Mouse (Mus musculus): ENCODE measurements around the gene Cep57l1.
"Not testable (repeated sequence)": the region's sequence is repeated elsewhere in the genome, so short reads cannot be mapped to it uniquely, and the experiment has no call there.

The Cep57l1 gene

DNA sequence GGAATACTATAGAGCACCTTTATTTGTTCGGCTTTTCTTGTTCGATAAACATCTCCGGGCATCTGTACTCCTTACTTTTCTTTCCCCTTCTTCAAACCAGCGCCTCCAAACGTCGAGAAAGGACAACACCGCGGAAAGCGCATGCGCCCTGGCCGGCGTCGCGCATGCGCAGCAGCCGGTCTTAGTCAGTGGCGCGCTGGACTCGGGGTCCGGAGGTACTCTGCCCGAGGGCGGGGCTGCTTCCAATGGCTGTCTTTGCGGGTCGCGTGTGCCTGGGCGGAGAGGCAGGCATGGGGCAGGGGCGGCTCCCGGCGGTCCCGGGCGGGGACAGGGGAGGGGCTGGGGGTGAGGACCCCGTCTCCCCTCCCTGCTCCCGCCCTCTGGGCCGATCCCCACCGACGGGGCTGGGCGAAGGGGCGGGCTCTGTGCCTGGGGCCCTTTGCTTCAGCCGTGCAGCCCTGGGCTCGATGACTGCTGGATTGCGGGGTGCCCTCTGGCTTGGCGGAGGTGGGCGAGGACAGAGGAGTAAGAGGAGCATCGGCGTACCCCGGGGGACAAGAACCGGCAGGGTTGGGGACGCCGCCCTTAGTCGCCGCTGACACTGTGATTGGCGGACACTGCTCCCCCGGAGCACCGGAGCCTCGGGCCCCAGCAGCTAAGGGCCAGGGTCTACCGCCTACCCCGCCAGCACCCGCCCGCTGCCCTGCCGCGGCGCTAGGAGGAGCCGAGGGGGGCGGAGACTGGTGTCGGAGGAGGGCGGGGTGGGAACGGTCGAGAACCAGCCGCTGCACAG is at the start of gene Cep57l1, which contains the start of gene Sesn1:
Gene Cep57l1, minus strand, starts transcription at position 101 of the 793 bp plus-strand sequence.
Gene Sesn1, plus strand, starts transcription at position 165 of the 793 bp plus-strand sequence.
- DNase-seq (ENCODE audit: low spot score in 2 of 2): peak; percentile 88 to 89

DNA sequence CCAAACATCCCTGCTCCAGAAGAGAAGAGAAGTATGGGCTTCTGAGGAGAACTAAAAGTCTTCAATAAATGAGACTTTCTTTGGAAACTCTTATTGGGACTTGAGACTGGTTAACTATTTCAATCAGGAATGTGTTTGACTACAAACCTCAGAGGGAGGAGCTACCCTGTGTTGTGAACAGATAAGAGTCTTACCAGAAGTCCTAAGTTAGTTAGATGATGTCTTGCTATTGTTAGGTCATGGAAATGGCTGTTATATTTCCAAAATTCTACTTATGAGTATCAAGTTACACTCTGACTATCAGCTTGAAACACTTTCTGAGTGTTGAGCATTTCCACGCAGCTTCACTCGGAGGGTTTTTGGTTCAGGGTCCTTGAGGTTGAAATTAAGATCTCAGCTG is 39.0 kb upstream of the Cep57l1 start:
- no peak for DNase-seq (ENCODE audit: low spot score in 2 of 2)

DNA sequence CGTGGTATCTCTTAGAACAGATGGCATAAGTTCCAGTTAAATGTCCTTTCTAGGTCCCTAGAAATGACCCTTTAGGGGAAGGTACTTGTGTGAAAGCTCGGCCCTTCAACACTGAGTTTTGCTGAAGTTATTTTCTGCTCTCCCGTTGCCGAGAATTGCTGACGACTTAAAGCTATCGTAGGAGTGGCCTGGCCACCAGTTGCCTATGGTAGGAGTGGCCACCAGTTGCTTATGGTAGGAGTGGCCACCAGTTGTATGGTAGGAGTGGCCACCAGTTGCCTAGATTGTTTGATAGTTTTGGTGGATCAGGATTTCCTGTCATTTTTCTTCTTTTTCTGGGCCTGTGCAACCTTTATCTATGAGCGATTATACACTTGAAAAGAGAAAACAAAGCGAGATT is 38.1 kb upstream of the Cep57l1 start:
- no peak for DNase-seq (ENCODE audit: low spot score in 2 of 2)

DNA sequence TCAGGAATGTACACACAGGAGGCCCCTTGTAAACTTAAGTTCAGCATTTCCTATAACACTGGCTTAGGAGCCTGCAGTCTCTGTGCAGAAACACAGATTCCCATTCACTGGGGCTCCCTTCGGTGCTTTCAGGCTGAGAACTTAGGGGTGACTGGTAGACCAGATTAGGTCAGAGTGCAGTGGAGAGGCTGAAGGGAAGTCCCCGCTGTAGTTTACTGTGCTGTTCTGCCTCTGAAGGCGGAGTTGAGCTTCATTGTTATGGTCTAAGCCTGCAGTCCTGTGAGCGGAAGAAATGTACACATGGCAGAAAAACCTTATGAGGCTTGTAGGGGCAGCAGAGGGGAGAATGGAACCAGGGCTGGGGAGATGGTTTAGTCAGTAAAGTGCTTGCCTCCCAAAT is 29.2 kb upstream of the Cep57l1 start:
- DNase-seq (ENCODE audit: low spot score in 2 of 2): peak; percentile 11

DNA sequence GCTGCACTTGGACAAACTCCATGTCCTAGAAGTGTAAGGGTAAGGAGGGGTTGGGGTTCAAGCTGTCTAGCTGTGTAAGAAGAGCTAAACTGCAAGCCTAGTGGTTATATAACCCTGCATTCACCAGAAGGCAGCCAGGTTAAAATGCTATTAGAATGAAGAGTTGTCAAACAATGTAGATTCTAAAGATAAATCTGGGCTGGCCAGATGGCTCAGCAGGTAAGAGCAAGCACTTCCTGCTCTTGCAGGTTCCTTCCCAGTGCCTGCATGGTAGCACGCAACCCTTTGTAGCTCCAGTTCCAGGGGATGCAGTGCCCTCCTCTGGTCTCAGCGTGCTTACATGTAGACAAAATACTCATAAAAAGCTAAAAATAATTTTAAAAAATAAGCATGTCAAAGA is 24.5 kb upstream of the Cep57l1 start:
- DNase-seq (ENCODE audit: low spot score in 2 of 2): no peak

DNA sequence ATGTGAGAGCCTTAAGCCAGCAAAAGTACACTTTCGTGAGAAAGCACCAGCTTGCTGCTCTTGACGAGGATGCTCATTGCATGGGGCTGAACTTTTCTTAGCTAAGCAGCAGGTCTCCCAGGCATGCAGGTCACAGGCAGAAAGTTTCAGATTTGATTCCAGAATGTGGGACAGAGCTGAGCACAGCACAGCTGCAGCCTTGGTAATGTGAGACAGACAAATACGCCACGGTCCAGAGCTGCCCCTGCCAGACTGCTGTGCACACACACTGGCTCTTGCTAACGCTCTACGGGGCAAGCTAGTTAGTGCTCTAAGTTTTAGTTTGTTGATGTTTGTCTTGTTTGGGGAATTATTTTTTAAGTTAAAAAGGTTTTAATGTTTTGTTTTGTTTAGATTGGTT is 22.5 kb upstream of the Cep57l1 start:
- no peak for DNase-seq (ENCODE audit: low spot score in 2 of 2)

DNA sequence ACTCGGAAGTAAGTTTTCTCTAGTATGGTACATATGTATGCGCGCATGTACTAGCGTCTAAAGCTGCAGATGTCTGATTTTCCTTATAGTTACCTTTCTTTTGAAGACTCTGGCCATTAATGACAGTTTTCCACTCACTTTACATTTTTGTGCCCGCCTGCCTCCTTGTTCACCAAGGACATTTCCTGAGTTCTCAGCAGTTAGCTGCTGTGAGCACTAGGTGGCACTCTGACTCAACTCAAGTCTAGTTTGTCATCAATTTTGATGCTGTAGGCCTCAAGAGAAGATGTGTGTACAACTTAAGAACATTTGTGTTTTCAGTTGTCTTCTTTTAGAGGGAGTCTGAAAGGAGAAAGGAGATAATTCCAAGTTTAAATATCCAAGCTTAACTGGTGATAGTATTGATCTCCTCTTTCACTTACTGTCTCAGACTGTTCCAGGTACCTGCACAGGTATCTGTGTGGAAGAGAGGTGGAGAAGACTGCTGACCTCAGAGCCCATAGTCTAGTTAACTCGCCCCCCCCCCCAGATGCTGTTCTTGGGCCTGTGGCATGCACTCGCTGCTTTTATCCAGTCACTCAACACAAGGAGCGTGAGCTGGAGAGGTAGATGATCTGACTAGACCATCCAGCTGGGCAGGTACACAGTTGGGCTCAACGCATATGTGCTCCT is 21.3 kb upstream of the Cep57l1 start:
- DNase-seq (ENCODE audit: low spot score in 2 of 2): peak; percentile 58 to 71

DNA sequence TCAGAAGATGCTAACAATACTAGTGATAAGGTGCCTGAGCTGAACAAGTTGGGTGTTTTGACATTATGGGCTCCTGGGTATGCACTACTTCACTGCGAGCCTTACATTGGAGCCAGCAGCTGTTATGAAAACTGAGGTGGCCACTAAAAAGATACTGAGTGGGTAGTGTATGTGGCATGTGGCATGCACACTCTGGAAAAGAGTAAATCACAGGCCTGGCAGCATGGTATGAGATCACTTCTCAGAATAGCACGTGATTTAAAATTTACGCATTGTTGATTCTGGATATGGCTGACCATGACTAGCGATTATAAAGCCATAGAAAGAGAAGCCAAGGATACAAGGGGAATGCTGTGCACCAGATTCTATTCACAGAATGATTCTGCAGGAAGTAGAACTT is 20.8 kb upstream of the Cep57l1 start:
- no peak for DNase-seq (ENCODE audit: low spot score in 2 of 2)

DNA sequence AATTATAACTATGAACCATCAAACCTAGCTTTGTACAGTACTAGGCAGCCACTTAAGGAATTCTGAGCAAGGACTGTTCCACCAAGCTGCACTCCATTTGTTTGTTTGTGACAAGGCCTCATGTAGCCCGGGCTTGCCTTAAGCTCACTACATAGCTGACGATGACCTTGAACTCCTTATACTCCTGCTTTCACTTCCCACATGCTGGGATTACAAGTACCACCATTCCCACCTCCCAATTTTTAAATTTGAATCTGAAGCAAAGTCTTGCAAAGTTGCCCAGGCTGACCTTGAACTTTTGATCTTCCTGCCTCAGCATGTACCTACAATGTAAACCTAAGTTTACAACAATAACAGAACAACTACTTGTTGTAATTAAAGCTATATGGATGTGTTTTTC is 20.3 kb upstream of the Cep57l1 start:
- no peak for DNase-seq (ENCODE audit: low spot score in 2 of 2)

DNA sequence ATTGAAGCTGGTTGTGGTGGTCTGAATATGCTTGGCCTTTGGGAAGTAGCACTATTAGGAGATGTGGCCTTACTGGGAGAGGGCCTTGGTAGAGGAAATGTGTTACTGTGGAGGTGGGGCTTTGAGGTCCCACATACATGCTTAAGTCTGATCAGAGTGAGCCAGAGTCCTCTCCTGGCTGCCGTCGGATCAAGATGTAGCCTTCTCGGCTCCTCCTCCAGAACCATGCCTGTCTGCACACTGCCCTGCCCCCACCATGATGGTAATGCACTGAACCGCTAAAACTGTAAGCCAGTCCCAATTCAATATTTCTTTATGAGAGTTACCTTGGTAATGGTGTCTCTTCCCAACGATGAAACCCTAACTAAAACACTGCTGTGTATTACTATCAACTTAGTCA is 19.5 kb upstream of the Cep57l1 start:
- DNase-seq (ENCODE audit: low spot score in 2 of 2): no peak

DNA sequence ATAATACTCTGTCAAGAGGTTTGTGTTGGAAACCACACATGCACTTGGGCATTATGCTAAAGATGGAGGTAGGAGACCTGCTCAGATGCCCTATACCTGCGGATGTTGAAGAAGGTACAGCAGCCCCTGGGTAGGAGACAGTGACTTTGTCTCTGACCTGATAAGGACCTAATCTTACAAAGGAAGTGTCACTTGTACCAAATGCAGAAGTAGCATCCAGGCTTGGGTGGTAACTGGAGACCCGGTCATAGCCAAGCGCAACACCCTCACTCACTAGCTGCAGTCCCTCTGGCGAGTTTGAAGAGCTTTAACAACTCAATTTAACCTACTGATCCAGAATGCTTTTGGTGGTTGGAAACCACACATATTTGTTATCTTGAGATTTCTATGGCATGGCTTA is 18.1 kb upstream of the Cep57l1 start:
- no peak for DNase-seq (ENCODE audit: low spot score in 2 of 2)

DNA sequence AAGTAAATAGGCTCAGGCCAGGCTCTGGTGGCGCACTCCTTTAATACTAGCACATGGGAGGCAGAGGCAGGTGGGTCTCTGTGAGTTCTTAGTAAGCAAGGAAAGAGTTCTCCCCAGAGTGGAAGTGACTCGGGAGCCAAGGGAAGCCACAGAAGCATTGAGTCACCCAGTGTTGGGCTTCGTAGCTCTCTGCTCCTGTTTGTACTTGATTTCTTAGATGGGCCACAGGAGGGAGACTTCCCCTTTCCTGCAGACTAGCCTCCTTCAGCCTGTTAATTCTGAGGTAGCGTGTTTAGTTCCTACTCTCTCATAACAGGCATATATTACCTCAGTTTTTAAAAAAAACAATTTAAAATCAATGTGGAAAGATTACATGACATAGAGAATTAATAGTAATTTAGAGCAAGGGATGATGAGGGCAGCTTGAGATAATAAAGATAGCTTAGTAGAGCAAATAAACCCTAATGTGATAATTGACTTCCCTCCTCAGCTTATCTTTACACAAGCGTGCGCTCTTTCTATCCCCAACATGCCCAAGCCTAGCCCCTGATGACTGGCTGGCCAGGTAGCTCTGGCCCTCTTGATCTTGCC is 16.9 kb upstream of the Cep57l1 start:
- DNase-seq (ENCODE audit: low spot score in 2 of 2): no peak

DNA sequence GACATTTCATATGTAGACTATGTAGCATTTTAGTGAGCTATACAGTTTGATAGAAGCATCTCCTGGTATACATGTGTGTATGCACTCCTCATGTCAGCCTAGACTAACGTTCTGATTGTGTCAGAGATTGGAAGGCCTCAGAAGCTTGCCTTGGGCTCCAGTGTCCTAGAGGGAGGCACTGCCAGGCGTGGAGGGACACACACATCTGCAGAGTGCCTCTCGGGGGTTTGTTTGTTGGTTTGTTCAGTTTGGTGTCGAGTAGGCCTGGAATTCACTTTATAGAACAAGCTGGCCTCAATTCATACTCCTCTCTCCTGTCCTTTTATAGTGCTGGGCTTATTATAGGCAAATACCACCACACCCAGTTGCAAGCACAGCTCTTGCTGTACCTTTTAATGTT is 16.3 kb upstream of the Cep57l1 start:
- DNase-seq (ENCODE audit: low spot score in 2 of 2): no peak

DNA sequence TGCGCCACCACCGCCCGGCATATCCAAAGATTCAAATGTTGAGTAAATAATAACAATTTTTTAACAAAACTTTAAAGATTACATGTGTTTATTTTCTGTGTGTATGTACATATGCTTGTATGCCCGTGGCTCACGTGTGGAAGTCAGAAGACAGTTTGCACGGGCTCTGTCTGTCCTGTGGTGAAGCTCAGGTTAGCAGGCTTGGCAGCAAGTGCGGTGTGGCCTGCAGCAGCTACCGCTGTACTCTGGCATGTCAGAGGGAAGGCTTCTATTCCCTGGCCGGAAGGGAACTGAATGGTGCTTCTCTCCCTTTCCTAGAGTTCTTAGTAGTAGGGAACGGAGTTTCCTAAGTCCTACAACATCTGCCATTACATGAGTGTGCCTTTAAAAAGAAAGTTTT is 15.4 kb upstream of the Cep57l1 start:
- DNase-seq (ENCODE audit: low spot score in 2 of 2): no peak

DNA sequence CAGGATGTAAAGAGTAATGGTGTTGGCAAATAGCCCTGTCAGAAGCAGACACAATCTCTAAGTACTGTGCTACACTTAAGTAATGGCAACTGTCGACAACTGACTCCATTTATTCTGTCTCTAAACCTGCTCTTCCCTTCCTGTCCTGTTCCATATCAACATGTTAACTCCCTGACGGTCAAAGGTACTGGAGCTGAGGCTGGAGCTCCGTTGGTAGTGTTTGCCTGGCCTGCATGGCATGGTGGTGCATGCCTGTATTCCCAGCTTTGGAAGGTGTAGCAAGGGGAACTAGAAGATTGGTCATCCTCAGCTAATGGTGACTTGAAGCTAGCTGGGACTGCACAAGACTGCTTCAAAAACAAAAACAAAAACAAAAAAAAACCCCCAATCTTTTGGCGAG is 14.2 kb upstream of the Cep57l1 start:
- DNase-seq (ENCODE audit: low spot score in 2 of 2): no peak

DNA sequence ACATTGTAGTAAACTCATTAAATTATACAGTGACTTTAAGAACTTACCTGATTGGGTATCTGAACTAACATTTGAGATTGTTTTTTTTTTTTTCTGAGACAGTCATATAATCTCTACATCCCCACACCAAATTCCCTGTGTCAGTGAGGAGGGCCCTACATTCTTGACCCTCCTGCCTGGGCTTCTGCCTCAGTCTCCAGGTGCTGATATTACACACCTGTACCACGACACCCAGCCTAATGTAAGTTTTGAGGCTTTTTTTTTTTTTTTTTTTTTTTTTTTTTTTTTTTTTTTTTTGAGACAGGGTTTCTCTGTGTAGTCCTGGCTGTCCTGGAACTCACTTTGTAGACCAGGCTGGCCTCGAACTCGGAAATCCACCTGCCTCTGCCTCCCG is 13.6 kb upstream of the Cep57l1 start:
- DNase-seq (ENCODE audit: low spot score in 2 of 2): not testable (repeated sequence)

DNA sequence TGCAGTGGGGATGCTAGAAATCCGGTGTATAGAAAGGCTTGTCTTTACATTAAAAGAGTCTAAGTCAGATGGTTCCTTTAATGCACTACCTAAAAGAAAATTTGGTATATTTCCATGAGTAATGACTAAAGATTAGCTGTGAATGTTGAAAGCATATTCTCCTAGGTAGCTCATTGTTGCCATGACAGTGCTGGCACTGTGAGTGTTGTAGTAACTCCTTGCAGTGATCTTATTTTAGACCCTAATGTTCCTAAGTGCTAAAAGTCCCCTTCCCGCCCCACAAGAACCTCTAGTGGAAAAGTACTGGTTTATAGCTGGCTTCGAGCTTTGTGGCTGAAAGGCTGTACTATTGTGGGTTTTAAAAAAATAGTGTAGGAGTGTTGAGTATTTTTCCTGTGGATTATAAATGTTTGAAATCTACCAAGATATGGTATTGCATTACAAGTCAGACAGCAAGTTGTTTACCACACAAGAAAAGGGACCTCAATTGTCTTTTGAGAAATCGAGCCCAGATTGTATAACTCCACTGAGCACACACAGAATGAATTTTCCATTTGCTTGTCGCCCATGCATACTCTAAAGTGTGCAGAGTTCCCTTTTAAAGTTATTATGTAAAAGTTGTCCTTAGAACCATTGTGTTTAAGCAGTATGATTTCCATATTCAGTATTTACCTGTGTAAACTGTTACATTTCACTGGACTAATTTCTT is 13.1 kb upstream of the Cep57l1 start:
- DNase-seq (ENCODE audit: low spot score in 2 of 2): no peak

DNA sequence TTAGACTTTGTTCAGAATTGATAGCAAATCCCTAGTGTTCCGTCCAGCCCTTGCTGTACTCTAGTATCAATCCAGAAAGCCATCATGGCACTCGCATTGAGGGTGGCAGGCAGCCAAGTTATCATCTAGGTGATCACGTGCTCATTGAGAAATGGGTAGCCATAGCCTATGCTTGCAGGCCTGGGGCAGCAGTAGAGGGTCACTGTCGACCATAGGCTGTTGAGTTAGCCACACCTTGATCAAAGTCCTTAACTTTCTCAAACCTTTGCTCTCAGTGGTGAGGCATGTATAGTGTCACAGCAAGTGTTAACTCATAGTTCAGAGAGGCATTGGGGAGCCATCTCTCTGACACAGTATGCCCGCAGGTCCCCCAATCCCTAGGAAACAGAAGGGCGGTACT is 11.5 kb upstream of the Cep57l1 start:
- no peak for DNase-seq (ENCODE audit: low spot score in 2 of 2)

DNA sequence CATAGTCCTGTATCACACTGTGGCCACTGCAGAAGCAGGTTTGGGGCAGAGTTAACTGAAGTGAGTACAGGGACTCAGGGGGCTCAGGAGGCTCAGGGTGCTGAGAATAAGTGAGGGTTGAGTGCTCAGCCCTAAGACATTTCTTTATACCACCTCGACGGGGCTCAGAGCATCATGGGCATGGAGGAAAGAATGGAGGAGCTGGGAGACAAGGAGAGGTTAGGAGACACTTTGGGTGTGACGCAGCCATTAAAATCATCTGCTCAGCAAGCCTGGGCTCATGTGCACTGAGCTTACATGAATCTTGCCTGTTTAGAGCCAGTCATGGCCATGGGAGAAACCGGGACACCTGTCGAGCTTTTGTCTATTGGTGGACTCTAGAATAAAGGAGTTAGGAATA is 10.7 kb upstream of the Cep57l1 start:
- DNase-seq (ENCODE audit: low spot score in 2 of 2): no peak

DNA sequence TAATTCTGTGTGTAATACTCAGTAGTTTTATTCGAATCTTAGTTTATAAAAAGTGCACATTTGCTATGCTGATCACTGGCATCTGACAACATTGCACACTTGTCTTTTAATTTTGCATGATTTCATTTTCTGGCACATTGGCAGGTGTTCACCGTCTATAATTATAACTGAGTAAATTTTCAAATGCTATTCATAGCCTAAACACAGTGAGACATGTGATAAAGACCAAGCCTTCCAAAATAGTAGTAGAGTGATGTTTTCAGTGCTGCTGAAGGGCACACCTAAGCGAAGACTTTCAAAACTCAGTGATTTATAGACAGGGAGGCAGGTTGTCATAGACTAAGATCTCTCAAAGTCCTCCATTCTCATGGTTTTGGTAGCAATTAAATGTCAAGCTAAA is 9.6 kb upstream of the Cep57l1 start:
- no peak for DNase-seq (ENCODE audit: low spot score in 2 of 2)

DNA sequence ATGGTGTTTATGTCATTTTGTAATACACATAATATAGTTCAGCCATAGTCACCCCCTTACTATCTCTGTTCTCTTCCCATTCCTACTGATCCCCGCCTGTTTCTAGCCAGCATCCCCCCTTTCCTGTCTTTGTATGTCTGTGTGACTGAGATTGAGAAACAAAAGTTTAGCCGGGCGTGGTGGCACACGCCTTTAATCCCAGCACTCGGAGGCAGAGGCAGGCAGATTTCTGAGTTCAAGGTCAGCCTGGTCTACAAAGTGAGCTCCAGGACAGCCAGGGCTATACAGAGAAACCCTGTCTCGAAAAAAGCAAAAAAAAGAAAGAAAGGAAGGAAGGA is 9.0 kb upstream of the Cep57l1 start:
- not testable (repeated sequence) for DNase-seq (ENCODE audit: low spot score in 2 of 2)

DNA sequence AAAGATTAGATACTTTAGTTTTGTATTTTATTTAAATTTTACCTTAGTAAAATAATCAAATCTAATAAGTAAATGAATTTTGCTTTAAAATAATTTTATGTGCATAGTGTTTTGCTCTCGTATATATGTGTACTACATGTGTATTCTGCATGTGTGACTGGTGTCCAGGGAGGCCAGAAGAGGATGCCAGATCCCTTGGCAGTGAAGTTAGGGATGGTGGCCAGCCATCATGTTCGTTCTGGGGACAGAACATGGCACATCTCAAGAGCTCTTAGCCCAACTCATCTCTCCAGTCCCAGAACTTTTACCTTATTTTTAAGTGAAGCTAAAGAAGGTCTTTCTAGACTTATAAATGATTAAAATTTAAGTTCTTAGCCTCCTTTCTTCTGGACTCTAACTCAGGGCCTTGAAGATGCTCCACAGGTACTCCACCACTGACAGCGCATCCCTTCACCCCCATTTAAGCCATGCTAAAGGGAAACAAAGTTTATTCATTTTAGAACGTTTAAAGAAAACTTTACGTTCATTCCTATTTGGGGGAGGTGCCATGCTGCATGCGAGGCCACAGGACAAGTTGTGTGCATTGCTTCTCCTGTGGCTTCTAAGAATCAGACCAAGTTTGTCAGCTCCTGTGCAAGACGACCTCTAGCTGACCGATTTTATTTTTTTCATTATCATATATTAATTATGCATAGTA is 8.5 kb upstream of the Cep57l1 start:
- no peak for DNase-seq (ENCODE audit: low spot score in 2 of 2)
